Mouse (Mus musculus): ENCODE measurements at regions not wholly inside any gene's neighbourhood (a gene's known extent, or its start where the extent isn't known, plus 50 kb on each side); places are given as distances from the start of the nearest gene placed in this dataset.

GRCm38 (mm10) chr10:122560001-122560695, 111.8 kb downstream of the Avpr1a start:
- TF ChIP-seq CTCF (IDR thresholded peaks at IDR 0.05; ENCODE audit: extremely low read depth, insufficient read length, insufficient replicate concordance, low read depth, low read length) = no peak
- TF ChIP-seq POLR2A (IDR thresholded peaks at IDR 0.05; ENCODE audit: low read depth, low read length) = no peak
